In genomic region chr4:100909694-100910340, GRCm38 (mm10) we compare ENCODE assay signal across 8 mouse cellular contexts.
A peak's percentile ranks its signal among the peaks of the same experiment; 100 is the strongest.
DNase-seq lines count a peak whose midpoint lies in the region; ATAC-seq lines count a peak whose summit lies in the region.

No protein-coding gene starts in this region.

- H3K9me3 ChIP-seq in heart, embryonic 10.5 days: no peaks in the 10 kb centered on the region
- H3K9me3 ChIP-seq in forebrain, embryonic 14.5 days (replicated peaks; ENCODE audit: control insufficient read depth, low read length): no peaks in the 10 kb centered on the region
- H3K9me3 ChIP-seq in midbrain, embryonic 12.5 days: no peaks in the 10 kb centered on the region

- peak; percentile 16; the same call in 1 of the 2 replicates for ATAC-seq in forebrain, embryonic 14.5 days
- no peak for ATAC-seq in midbrain, embryonic 12.5 days (ENCODE audit: low FRiP score, low read depth)

- no peaks in the 10 kb centered on the region for H3K27me3 ChIP-seq in heart, embryonic 10.5 days (ENCODE audit: insufficient read depth, poor library complexity, severe bottlenecking)
- H3K27me3 ChIP-seq in forebrain, embryonic 14.5 days (replicated peaks; ENCODE audit: control insufficient read depth, insufficient read depth, low read length): no peaks in the 10 kb centered on the region
- H3K27me3 ChIP-seq in midbrain, embryonic 12.5 days: no peaks in the 10 kb centered on the region

- peaks cover 45% of the 10 kb centered on the region for H3K4me1 ChIP-seq in heart, embryonic 10.5 days
- H3K4me1 ChIP-seq in forebrain, embryonic 14.5 days (ENCODE audit: control insufficient read depth, insufficient read depth, low read length): peaks cover 33% of the 10 kb centered on the region
- H3K4me1 ChIP-seq in midbrain, embryonic 12.5 days: peaks cover 76% of the 10 kb centered on the region

- 48% methylated on average over 9 of the region's 9 CpGs for WGBS in heart, embryonic 10.5 days
- WGBS in forebrain, embryonic 14.5 days: 29% methylated on average over 9 of the region's 9 CpGs
- WGBS in midbrain, embryonic 12.5 days: 49% methylated on average over 9 of the region's 9 CpGs

- H3K27ac ChIP-seq in heart, embryonic 10.5 days: no peak overlapping the region
- peak overlapping the region; percentile 22; the same call in 1 of the 2 replicates for H3K27ac ChIP-seq in forebrain, embryonic 14.5 days (ENCODE audit: low read depth, low read length)
- peak overlapping the region; percentile 84 for H3K27ac ChIP-seq in midbrain, embryonic 12.5 days (replicated peaks)

- no peak overlapping the region for H3K4me2 ChIP-seq in forebrain, embryonic 14.5 days (ENCODE audit: low read length)
- peak overlapping the region; percentile 14 for H3K4me2 ChIP-seq in midbrain, embryonic 12.5 days (replicated peaks)

- H3K4me3 ChIP-seq in heart, embryonic 10.5 days: no peak overlapping the region
- no peak overlapping the region for H3K4me3 ChIP-seq in forebrain, embryonic 14.5 days (ENCODE audit: low read depth, low read length)
- H3K4me3 ChIP-seq in midbrain, embryonic 12.5 days: no peak overlapping the region

- DNase-seq in heart, embryonic 10.5 days (ENCODE audit: low spot score): peak; percentile 64
- no peak for DNase-seq in heart, adult 11 months
- peak; percentile 38 for DNase-seq in forebrain, embryonic 14.5 days (ENCODE audit: low spot score)
- DNase-seq in kidney, postnatal 10 days: peak; percentile 36
- no peak for DNase-seq in thymus, postnatal 36 days
- DNase-seq in spleen, postnatal 10 days (ENCODE audit: low spot score in 2 of 2): no peak
- DNase-seq in spleen, postnatal 36 days (ENCODE audit: low spot score in 2 of 2): no peak

- H3K9ac ChIP-seq in forebrain, embryonic 14.5 days (ENCODE audit: low read length): peak overlapping the region; percentile 22; the same call in 1 of the 2 replicates
- no peak overlapping the region for H3K9ac ChIP-seq in midbrain, embryonic 12.5 days (replicated peaks)

- H3K36me3 ChIP-seq in heart, embryonic 10.5 days: no peaks in the 10 kb centered on the region
- H3K36me3 ChIP-seq in forebrain, embryonic 14.5 days (ENCODE audit: control insufficient read depth, insufficient read depth, low read length): no peaks in the 10 kb centered on the region
- H3K36me3 ChIP-seq in midbrain, embryonic 12.5 days: no peaks in the 10 kb centered on the region

Comparison
In these comparisons a context has a peak if more than half of its experiments do, and no peak if none do; other contexts are left out.
1. DNase-seq: peak in heart, embryonic 10.5 days (single experiment), forebrain, embryonic 14.5 days (single experiment) and kidney, postnatal 10 days (single experiment); none in heart, adult 11 months (single experiment), thymus, postnatal 36 days (0 of 2), spleen, postnatal 10 days (0 of 2) and spleen, postnatal 36 days (0 of 2).